Mouse (Mus musculus): ENCODE results near the gene Bcl2.
"Not testable (repeated sequence)": the region's sequence is repeated elsewhere in the genome, so short reads cannot be mapped to it uniquely, and the experiment has no call there.

Bcl2 gene

GRCm38 (mm10) chr1:106713621-106714529 is at the start of gene Bcl2:
Gene Bcl2, minus strand, starts transcription at chr1:106714274.
- peak; percentile 56 for DNase-seq (ENCODE audit: low read depth, low spot score)

DNA sequence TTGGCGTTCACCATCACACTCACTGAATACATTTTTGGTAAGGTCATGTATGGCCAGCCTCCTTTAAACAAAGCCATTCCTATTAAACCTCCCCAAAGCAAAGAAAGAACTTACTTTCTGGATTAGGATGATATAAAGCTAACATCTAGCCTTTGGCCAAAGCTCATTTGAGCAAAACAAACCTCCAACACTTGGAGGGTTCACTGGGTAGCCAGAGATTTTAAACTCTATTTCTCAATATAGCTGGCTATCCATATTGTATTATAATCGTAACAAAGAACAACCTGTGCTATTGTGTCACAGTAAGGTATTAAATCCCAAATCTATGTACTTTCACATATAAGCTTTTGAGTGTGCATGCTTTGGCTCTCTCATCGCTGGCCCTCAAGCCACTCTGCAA is 46.7 kb upstream of the Bcl2 start:
- no peak for DNase-seq (ENCODE audit: low read depth, low spot score)

GRCm38 (mm10) chr1:106759572-106760435 is 45.7 kb upstream of the Bcl2 start, which contains the start of gene Kdsr:
Gene Kdsr, minus strand, starts transcription at chr1:106759727.
- DNase-seq (ENCODE audit: low read depth, low spot score), result peak; percentile 92

- DNase-seq (ENCODE audit: low read depth, low spot score), result peak; percentile 4
Measured at GRCm38 (mm10) chr1:106758734-106759571, 44.9 kb upstream of the Bcl2 start.

DNA sequence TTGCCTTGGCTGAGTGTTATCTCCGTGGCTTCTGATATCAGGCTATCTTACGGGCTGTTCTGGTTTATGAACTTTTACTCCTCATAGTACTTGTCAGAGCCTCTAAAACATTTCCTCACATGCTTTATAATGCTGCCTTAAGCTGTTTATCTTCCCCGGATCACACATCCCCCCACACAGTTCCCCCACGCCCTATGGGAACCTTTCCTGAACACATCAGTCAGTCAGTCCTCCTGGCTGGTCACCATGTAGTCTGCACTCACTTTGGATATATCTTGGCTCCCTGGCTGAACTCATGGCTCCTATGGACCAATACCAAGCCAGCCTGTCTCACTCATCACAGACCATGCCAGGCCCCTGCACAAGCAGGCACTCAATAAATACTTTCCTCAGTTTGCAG is 42.6 kb upstream of the Bcl2 start:
- no peak for DNase-seq (ENCODE audit: low read depth, low spot score)

- DNase-seq (ENCODE audit: low read depth, low spot score), result no peak
Measured at GRCm38 (mm10) chr1:106752013-106752412, 37.9 kb upstream of the Bcl2 start.

DNA sequence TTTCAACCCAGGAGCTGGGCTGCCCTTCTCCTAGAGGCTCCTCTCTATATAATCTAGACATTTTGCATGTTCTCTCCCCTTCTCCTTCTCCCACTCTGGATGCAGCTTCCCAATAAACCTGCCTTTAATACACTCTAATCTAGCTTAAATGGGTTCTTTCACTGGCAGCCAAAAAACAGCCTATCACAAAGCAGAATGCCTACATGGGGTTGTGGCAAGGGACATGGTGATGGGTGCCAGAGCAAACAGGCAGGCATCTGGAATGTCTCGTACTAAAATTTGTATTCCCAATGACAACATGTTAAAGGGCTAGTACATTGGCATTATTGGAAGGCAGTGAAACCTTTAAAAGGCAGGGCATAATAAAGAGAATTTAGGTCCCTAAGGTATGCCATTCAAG is 36.6 kb upstream of the Bcl2 start:
- no peak for DNase-seq (ENCODE audit: low read depth, low spot score)

- no peak for DNase-seq (ENCODE audit: low read depth, low spot score)
Measured at GRCm38 (mm10) chr1:106748555-106749315, 34.7 kb upstream of the Bcl2 start.

DNA sequence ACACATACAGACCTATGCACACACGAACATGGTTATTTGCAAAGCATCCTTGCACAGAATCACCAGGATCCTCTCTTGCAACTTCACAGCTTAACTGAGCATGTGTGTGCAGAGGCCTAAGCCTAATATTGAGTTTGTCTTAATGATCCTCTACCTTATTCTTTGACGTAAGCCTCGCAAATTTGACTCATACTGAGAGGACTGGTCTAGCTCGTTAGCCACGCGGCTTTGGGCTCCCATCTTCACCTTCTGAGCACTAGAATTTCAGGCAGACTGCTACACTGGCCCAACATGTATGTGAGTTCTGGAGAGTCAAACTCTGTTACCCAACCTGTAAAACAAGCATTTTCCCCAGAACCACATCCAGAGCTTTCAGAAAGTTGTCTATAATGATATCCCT is 28.9 kb upstream of the Bcl2 start:
- DNase-seq (ENCODE audit: low read depth, low spot score), result no peak

DNA sequence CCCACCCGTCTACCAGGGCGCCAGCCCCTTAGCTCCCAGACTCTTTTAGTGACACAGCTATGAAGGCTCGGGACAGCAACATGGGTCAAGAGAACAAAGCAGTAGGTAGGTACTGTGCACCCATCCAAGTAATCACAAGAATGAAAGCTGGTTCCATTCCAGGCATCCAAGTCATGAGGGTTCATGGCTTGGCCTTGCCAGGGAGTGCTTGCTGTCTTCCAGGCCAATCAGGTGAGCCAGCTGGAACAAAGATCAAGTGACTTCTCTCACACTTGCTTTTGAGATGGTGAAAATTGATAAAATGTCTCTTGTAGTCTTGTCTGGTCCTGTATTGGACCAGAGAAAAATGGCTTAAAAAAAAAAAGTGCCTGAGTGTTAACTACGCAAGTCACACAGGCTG is 26.7 kb upstream of the Bcl2 start:
- no peak for DNase-seq (ENCODE audit: low read depth, low spot score)

GRCm38 (mm10) chr1:106739810-106740209 is 25.7 kb upstream of the Bcl2 start:
- no peak for DNase-seq (ENCODE audit: low read depth, low spot score)

DNA sequence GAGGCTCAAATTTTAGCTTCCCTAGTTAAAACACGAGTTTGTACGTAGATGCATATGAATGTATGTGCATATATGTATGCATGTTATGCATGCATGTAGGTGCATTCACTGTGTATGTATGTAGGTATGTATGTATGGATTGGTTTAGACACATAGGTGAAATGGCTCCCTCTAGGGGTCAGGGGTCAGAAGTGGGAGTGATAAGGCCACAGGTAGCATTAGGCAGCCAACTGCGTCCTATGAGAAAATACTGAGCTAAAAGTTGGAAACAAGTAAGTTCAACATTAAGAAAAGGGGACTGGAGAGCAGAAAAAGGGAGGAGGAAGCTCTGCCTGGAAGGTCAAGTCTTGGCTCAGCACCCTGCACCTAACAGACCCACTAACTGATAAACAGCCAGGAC is 24.0 kb upstream of the Bcl2 start:
- DNase-seq (ENCODE audit: low read depth, low spot score), result peak; percentile 19

GRCm38 (mm10) chr1:106736211-106736610 is 22.1 kb upstream of the Bcl2 start:
- DNase-seq (ENCODE audit: low read depth, low spot score), result no peak

DNA sequence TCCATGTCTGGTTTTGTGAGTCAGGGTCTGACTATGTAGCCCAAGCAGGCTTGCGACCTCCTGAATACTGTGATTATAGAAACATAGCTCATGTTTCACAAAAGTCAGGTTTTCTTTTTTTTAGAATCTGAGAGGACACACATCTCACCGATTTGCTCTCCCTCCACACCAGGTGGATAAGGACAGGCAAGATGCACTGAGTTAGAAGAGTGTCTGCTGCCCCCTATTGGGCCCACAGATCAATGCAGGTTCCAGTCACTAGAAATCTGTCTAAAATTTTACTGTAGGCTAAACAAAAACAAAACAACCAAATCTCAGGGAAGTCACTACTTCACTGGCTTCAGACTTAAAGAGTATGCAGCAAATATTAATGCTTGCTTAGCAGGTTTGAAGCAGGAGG is 21.5 kb upstream of the Bcl2 start:
- DNase-seq (ENCODE audit: low read depth, low spot score), result no peak

GRCm38 (mm10) chr1:106722061-106722460 is 8.0 kb upstream of the Bcl2 start:
- no peak for DNase-seq (ENCODE audit: low read depth, low spot score)

GRCm38 (mm10) chr1:106717736-106718135 is 3.7 kb upstream of the Bcl2 start:
- DNase-seq (ENCODE audit: low read depth, low spot score), result not testable (repeated sequence)

DNA sequence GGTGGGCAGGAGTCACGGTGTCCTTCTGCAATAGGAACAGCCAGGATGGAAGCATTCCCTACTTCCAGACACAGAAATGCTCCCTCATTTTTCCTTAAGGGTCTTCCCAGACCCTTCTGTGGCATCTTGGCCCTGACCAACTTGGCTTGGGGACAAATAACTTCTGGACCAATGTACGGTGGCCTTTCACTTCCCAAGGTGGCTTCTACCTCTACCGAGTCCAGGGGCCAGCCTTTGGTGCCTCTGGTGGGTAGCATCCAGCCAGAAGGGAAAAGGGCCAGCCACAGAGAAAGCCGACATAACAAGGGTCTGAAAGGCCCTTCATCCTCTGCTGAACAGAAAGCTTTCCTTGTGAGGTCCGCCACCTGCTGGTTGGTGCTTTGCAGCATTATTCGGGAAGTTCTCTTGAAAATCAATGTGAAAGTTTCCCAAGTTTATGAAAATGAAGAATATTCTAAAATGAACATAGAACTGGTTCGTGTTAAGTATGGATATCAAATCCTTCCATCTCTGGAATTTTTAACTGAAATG is 3.1 kb upstream of the Bcl2 start:
- DNase-seq (ENCODE audit: low read depth, low spot score), result peak; percentile 49

- no peak for DNase-seq (ENCODE audit: low read depth, low spot score)
Measured at GRCm38 (mm10) chr1:106716141-106716540, 2.1 kb upstream of the Bcl2 start.

DNA sequence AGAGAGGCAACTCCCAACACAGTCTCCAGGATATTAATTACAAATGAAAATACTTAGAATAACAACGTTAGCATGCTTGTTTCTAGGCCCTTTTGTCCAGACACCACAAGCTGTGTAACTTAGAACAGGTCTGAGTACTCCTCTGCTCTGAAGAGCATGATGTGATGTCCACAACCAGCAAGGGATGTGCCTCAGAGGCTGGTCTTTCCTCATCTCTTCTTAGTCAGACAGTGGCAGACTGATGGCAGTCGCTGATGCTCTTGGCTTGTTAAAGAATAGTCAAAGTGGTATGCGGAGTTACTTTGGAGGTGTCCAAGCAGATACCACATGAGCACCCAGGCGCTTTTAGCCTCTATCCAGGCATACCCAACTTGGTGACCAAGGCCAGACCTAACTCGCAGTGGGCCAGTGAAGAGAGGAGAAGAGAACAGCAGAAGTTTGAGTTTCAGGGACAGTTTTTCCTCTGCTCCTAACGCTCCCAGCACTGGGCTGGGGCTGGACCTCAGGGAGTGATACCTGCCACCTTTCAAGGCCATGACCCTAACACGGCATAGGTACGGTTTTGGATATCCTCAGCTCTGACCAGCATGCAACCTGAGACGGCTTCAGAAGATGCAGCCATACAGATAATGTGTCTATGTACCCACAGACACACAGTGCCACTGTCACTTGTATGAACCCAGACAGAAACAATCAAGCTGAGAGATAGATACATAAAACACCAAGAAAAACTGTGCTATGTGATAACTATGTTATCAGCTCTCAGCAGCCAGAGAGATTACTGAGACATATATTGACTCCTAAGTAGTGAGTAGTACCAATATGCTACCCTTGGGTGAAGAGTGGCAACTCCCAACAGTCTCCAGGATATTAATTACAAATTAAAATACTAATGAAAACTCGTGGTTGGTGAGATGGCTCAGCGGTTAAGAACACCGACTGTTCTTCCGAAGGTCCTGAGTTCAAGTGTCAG is 1.3 kb upstream of the Bcl2 start:
- no peak for DNase-seq (ENCODE audit: low read depth, low spot score)

All from retina, postnatal 7 days (tissue).